Mouse (Mus musculus) midbrain, embryonic 13.5 days (tissue): ENCODE results near the gene Sdc1. TPM values are rescaled to one million over a fixed set of nuclear protein-coding genes. Genes with fewer than 3 reads are reported as not detected.

ENCODE experiments used
- ATAC-seq: fragments of 200-750 bp; cut with Nextera tagmentation; 2 replicates; pipeline ENCODE4 v1.8.0; 2017; ENCODE audit warnings: mild to moderate bottlenecking, moderate TSS enrichment, moderate library complexity
- H3K27ac ChIP-seq: fragments of 300-500 bp; sonication (generic); 2 replicates; pipeline ENCODE4 v1.5.1; 2015; ENCODE audit warnings: inconsistent platforms, mild to moderate bottlenecking, moderate library complexity
- H3K27me3 ChIP-seq: fragments of 300-500 bp; sonication (generic); 2 replicates; pipeline ENCODE4 v1.6.1; 2015; ENCODE audit warnings: mild to moderate bottlenecking, inconsistent platforms
- H3K36me3 ChIP-seq: fragments of 300-500 bp; sonication (generic); 2 replicates; pipeline ENCODE4 v1.6.1; 2015; ENCODE audit warnings: mild to moderate bottlenecking, inconsistent platforms
- H3K4me1 ChIP-seq: fragments of 300-500 bp; sonication (generic); replicated peaks from 2 replicates; pipeline ENCODE4 v1.6.1; 2015; ENCODE audit warnings: inconsistent platforms
- H3K4me2 ChIP-seq: fragments of 300-500 bp; sonication (generic); replicated peaks from 2 replicates; pipeline ENCODE4 v1.6.1; 2015; ENCODE audit warnings: moderate library complexity, mild to moderate bottlenecking, inconsistent platforms
- H3K4me3 ChIP-seq: fragments of 300-500 bp; sonication (generic); replicated peaks from 2 replicates; pipeline ENCODE4 v1.5.1; 2015; ENCODE audit warnings: mild to moderate bottlenecking, inconsistent platforms
- H3K9ac ChIP-seq: fragments of 300-500 bp; sonication (generic); replicated peaks from 2 replicates; pipeline ENCODE4 v1.6.1; 2015; ENCODE audit warnings: mild to moderate bottlenecking, inconsistent platforms
- H3K9me3 ChIP-seq: fragments of 300-500 bp; sonication (generic); 2 replicates; pipeline ENCODE4 v1.6.1; 2016; ENCODE audit warnings: mild to moderate bottlenecking, inconsistent platforms
- WGBS: fragments of 180-500 bp; shearing (Covaris S2); methylation state at CpG from one replicate; pipeline ENCODE4 v1.1.7; 2015; 5-methylcytosine and 5-hydroxymethylcytosine counted together
- polyA plus RNA-seq: library from polyadenylated mRNA; unstranded; fragments of >200 nt; fragmentation: Nextera tagmentation; extraction: Ambion mirVana; gene quantifications from 2 replicates; pipeline ENCODE4 v1.2.1, GENCODE M21; 2015

Sdc1 gene
- polyA plus RNA-seq, 1 experiment from 2014 or later, result 30.8 TPM

GRCm38 (mm10) chr12:8771844-8772380, 789 bp downstream of the Sdc1 start:
- under 1% methylated on average over 37 of the region's 37 CpGs for WGBS
- Histone ChIP-seq H3K27me3 (no peaks in the 10 kb centered on the region), H3K4me1 (peaks cover 20% of the 10 kb centered on the region), H3K36me3 (no peaks in the 10 kb centered on the region), H3K4me3 (peak overlapping the region; percentile 84), H3K27ac (peak overlapping the region; percentile 80), H3K9ac (peak overlapping the region; percentile 84), H3K4me2 (peak overlapping the region; percentile 81), H3K9me3 (no peaks in the 10 kb centered on the region)
- peak; percentile 46 for ATAC-seq

- H3K27ac ChIP-seq, result peak overlapping the region; percentile 80
- peak overlapping the region; percentile 84 for H3K9ac ChIP-seq
- no peaks in the 10 kb centered on the region for H3K9me3 ChIP-seq
- no peaks in the 10 kb centered on the region for H3K36me3 ChIP-seq
- peak; percentile 55 for ATAC-seq
- H3K27me3 ChIP-seq, result no peaks in the 10 kb centered on the region
- WGBS, result under 1% methylated on average over 37 of the region's 55 CpGs
- peak overlapping the region; percentile 84 for H3K4me3 ChIP-seq
- H3K4me2 ChIP-seq, result peak overlapping the region; percentile 81
- H3K4me1 ChIP-seq, result peaks cover 20% of the 10 kb centered on the region
Observed at GRCm38 (mm10) chr12:8772451-8773143, 1.5 kb downstream of the Sdc1 start.

GRCm38 (mm10) chr12:8773336-8773735, 2.2 kb downstream of the Sdc1 start:
- Histone ChIP-seq H3K27me3 (no peaks in the 10 kb centered on the region), H3K4me3 (peak overlapping the region; percentile 84), H3K36me3 (no peaks in the 10 kb centered on the region), H3K9ac (peak overlapping the region; percentile 84), H3K4me2 (peak overlapping the region; percentile 81), H3K27ac (no peak overlapping the region), H3K4me1 (peaks cover 20% of the 10 kb centered on the region), H3K9me3 (no peaks in the 10 kb centered on the region)
- 28% methylated on average over 6 of the region's 6 CpGs for WGBS
- ATAC-seq, result no peak

- Histone ChIP-seq H3K36me3 (no peaks in the 10 kb centered on the region), H3K27ac (no peak overlapping the region), H3K4me1 (peaks cover 20% of the 10 kb centered on the region), H3K4me3 (no peak overlapping the region), H3K9ac (no peak overlapping the region), H3K27me3 (no peaks in the 10 kb centered on the region), H3K9me3 (no peaks in the 10 kb centered on the region), H3K4me2 (no peak overlapping the region)
- ATAC-seq, result no peak
Observed at GRCm38 (mm10) chr12:8774183-8774582, 3.1 kb downstream of the Sdc1 start.

- H3K27ac ChIP-seq, result no peak overlapping the region
- H3K4me3 ChIP-seq, result no peak overlapping the region
- H3K4me2 ChIP-seq, result no peak overlapping the region
- H3K9me3 ChIP-seq, result no peaks in the 10 kb centered on the region
- no peak overlapping the region for H3K9ac ChIP-seq
- ATAC-seq, result no peak
- H3K27me3 ChIP-seq, result no peaks in the 10 kb centered on the region
- H3K36me3 ChIP-seq, result no peaks in the 10 kb centered on the region
- H3K4me1 ChIP-seq, result peaks cover 19% of the 10 kb centered on the region
- 93% methylated on average over 7 of the region's 7 CpGs for WGBS
Observed at GRCm38 (mm10) chr12:8776206-8776605, 5.1 kb downstream of the Sdc1 start.

GRCm38 (mm10) chr12:8776741-8777140, 5.6 kb downstream of the Sdc1 start:
- no peak overlapping the region for H3K4me3 ChIP-seq
- no peak overlapping the region for H3K4me2 ChIP-seq
- H3K4me1 ChIP-seq, result peaks cover 19% of the 10 kb centered on the region
- no peak overlapping the region for H3K9ac ChIP-seq
- no peak overlapping the region for H3K27ac ChIP-seq
- H3K36me3 ChIP-seq, result no peaks in the 10 kb centered on the region
- WGBS, result 92% methylated on average over 3 of the region's 3 CpGs
- no peak for ATAC-seq
- H3K27me3 ChIP-seq, result no peaks in the 10 kb centered on the region
- H3K9me3 ChIP-seq, result no peaks in the 10 kb centered on the region

GRCm38 (mm10) chr12:8778106-8778505, 7.0 kb downstream of the Sdc1 start:
- no peak overlapping the region for H3K4me3 ChIP-seq
- H3K27me3 ChIP-seq, result no peaks in the 10 kb centered on the region
- no peak overlapping the region for H3K27ac ChIP-seq
- H3K9me3 ChIP-seq, result no peaks in the 10 kb centered on the region
- H3K36me3 ChIP-seq, result no peaks in the 10 kb centered on the region
- H3K4me1 ChIP-seq, result peaks cover 15% of the 10 kb centered on the region
- H3K9ac ChIP-seq, result no peak overlapping the region
- ATAC-seq, result no peak
- H3K4me2 ChIP-seq, result no peak overlapping the region
- 90% methylated on average over 7 of the region's 7 CpGs for WGBS

GRCm38 (mm10) chr12:8779851-8780250, 8.7 kb downstream of the Sdc1 start:
- no peak overlapping the region for H3K4me2 ChIP-seq
- no peaks in the 10 kb centered on the region for H3K27me3 ChIP-seq
- H3K9ac ChIP-seq, result no peak overlapping the region
- H3K36me3 ChIP-seq, result no peaks in the 10 kb centered on the region
- ATAC-seq, result 0 out of 2 replicates have a peak, but pooled peaks have one; percentile 7
- 85% methylated on average over 4 of the region's 4 CpGs for WGBS
- H3K27ac ChIP-seq, result no peak overlapping the region
- H3K9me3 ChIP-seq, result no peaks in the 10 kb centered on the region
- 0 out of 2 replicates have a peak, but pooled peaks cover 3% of the 10 kb centered on the region for H3K4me1 ChIP-seq
- no peak overlapping the region for H3K4me3 ChIP-seq

GRCm38 (mm10) chr12:8781121-8781520, 10.0 kb downstream of the Sdc1 start:
- no peak overlapping the region for H3K27ac ChIP-seq
- H3K4me1 ChIP-seq, result 0 out of 2 replicates have a peak, but pooled peaks cover 3% of the 10 kb centered on the region
- H3K9ac ChIP-seq, result no peak overlapping the region
- H3K9me3 ChIP-seq, result no peaks in the 10 kb centered on the region
- 81% methylated on average over 7 of the region's 7 CpGs for WGBS
- no peak overlapping the region for H3K4me2 ChIP-seq
- no peak for ATAC-seq
- no peaks in the 10 kb centered on the region for H3K36me3 ChIP-seq
- no peak overlapping the region for H3K4me3 ChIP-seq
- no peaks in the 10 kb centered on the region for H3K27me3 ChIP-seq

GRCm38 (mm10) chr12:8781681-8782378, 10.7 kb downstream of the Sdc1 start:
- Histone ChIP-seq H3K9me3 (no peaks in the 10 kb centered on the region), H3K4me1 (0 out of 2 replicates have a peak, but pooled peaks cover 3% of the 10 kb centered on the region), H3K27ac (no peak overlapping the region), H3K4me2 (no peak overlapping the region), H3K4me3 (no peak overlapping the region), H3K9ac (no peak overlapping the region), H3K36me3 (no peaks in the 10 kb centered on the region), H3K27me3 (no peaks in the 10 kb centered on the region)
- no peak for ATAC-seq
- 87% methylated on average over 9 of the region's 9 CpGs for WGBS

GRCm38 (mm10) chr12:8782565-8782964, 11.4 kb downstream of the Sdc1 start:
- H3K4me2 ChIP-seq, result no peak overlapping the region
- no peaks in the 10 kb centered on the region for H3K9me3 ChIP-seq
- no peaks in the 10 kb centered on the region for H3K27me3 ChIP-seq
- H3K4me3 ChIP-seq, result no peak overlapping the region
- H3K27ac ChIP-seq, result no peak overlapping the region
- H3K4me1 ChIP-seq, result 0 out of 2 replicates have a peak, but pooled peaks cover 3% of the 10 kb centered on the region
- ATAC-seq, result no peak
- 90% methylated on average over 3 of the region's 3 CpGs for WGBS
- no peak overlapping the region for H3K9ac ChIP-seq
- H3K36me3 ChIP-seq, result no peaks in the 10 kb centered on the region

- no peak overlapping the region for H3K27ac ChIP-seq
Observed at GRCm38 (mm10) chr12:8784189-8784588, 13.1 kb downstream of the Sdc1 start.

More at GRCm38 (mm10) chr12:8784189-8784588, 13.1 kb downstream of the Sdc1 start:
- H3K4me3 ChIP-seq, result no peak overlapping the region
- WGBS, result 77% methylated on average over 9 of the region's 9 CpGs
- no peaks in the 10 kb centered on the region for H3K27me3 ChIP-seq
- no peak overlapping the region for H3K4me2 ChIP-seq
- H3K36me3 ChIP-seq, result no peaks in the 10 kb centered on the region
- no peak overlapping the region for H3K9ac ChIP-seq
- peaks cover 10% of the 10 kb centered on the region; the same call in 1 of the 2 replicates for H3K4me1 ChIP-seq
- H3K9me3 ChIP-seq, result no peaks in the 10 kb centered on the region
- no peak for ATAC-seq
